Mouse (Mus musculus) lung, adult 2 months (tissue): ENCODE results near the gene 2700049A03Rik.

ENCODE experiments used
- CTCF ChIP-seq: fragments of 200-500 bp; IDR thresholded peaks from 2 replicates; pipeline ENCODE4 v1.5.1; 2011; ENCODE audit warnings: mild to moderate bottlenecking, low read length, control low read depth; ENCODE audit not compliant: insufficient read depth
- POLR2A ChIP-seq: fragments of 200-500 bp; IDR thresholded peaks from 2 replicates; pipeline ENCODE4 v1.6.1; 2011; ENCODE audit warnings: low read depth, mild to moderate bottlenecking, control low read depth, low read length, borderline replicate concordance; ENCODE audit errors: extremely low read depth

GRCm38 (mm10) chr12:71113675-71114288, 22.9 kb upstream of the 2700049A03Rik start:
- TF ChIP-seq CTCF (no peak), POLR2A (no peak)
